Mouse (Mus musculus) heart, adult 11 months (tissue): ENCODE measurements around the gene Ctsf.
"Not testable (repeated sequence)": the region's sequence is repeated elsewhere in the genome, so short reads cannot be mapped to it uniquely, and the experiment has no call there.

ENCODE experiments used
- DNase-seq: peaks from one replicate; pipeline ENCODE4 v3.0.0; 2022

The Ctsf gene

DNA sequence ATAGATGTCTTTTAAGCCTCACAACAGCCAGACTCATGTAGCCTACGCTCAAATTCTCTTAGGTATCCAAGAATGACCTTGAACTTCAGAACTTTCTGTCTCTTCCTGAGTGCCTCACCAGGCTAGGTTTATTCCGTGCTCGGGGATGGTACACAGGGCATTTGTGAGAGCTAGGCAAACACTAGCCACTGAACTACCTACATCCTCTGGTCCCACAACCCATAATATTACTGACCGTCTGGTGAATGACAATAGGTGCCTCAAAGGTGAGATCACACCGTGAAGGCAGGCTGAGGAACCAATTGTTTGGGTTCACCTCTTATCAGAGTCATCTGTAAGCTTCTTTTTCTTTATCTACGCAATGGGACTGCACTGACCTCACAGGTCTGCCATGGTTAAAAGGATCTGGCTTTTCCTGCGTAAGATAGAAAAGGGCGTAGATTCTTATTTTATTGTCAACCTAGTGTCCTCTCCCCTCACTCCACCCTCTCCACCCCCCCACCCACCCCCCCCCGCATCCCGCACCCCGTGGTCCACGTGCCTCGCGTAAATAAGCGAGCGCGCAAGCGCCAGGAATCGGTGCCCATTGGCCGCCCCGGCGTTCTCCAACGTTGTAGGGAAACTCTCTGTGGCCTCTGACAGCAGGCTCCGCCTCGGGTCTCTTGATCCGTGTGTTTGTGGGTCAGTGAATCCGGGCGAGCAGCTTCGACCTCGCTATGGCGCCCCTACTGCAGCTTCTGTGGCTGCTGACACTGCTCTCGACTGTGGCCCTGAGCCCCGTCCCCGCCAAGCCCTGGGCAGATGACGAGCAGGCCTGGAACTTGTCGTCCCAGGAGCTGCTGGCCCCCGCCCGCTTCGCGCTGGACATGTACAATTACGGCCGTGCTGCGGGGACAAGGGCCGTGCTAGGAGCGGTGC lies at the start of gene Ctsf:
Gene Ctsf (plus strand): TSS at position 579 of the 918 bp plus-strand sequence.
- DNase-seq: peak; percentile 99

DNA sequence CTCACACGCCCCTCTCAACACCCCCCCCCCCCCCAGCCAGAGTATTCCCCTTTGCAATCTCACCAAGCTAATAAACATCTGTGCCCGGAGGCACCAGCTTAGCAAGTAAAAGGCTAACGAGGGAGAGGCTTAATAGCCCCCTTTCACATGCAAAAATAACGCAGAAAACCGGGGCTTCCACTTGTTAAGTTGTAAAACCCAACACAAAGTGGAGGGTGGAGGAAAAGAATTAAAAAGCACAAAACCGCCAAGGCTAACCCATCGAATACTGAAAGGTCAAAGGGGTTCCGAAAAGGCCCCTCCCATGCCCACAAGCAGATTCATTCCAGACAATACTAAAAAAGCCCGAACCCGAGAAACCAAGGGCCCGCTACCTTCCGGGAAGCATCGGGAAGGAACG lies 44.6 kb upstream of the Ctsf start:
- no peak for DNase-seq

DNA sequence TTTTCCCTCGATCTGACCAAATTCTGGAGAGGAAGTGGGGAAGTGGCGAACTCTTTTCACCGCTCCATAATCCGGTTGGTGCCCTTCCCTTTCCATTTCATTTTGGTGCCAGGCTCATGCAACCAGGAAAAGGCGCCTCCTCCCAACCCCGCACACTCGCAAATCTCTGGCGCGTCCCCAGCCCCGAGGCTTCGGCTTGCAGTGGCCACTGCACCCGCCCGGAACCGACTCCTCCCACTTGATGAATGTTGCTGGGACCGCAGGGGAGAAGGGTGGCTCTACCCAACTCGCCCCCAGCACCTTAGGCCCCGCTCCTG lies 44.2 kb upstream of the Ctsf start:
- DNase-seq: no peak

DNA sequence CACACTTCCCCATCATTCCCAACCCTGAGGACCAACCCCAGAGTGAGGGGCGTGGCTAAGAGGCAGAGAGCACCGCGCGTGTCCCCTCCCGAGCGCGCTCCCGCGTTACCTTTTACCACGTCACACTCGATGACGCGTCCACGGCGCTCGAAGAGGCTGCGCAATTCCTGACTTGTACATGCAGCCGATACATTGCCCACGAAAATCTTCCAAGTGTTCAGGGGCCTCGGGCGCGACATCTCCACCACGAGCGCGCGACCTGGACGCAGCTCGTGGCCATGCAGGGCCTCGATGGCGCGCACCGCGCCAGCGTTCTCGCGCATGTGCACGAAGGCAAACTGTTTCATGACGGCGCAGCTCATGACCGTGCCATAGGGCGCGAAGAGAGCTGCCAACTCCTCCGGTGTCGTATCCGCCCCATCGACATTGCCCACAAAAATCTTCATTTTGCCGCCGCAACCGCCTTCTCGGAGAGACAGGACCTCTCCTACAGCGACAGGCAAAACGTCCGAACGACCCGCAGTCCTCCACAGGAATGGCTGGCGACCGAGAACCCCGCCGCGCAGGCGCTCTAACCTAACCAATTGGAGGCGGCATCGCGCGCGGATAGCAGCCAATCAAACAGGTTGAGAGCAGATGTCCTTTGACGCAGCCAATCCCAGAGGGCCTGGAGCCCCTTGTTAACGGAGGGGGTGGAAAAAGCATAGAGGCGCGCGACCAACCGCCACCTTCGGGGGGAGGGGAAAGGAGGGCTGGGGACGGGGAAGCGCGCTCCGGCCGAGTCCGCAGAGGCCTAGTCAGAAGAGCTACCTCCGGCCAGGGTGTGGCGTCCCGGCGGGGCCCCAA lies 43.6 kb upstream of the Ctsf start, which contains the start of the genes Gm21992 and Rbm14:
Gene Gm21992 (minus strand): TSS at position 550 of the 846 bp plus-strand sequence.
Gene Rbm14 (minus strand): TSS at position 572 of the 846 bp plus-strand sequence.
- DNase-seq: peak; percentile 100

DNA sequence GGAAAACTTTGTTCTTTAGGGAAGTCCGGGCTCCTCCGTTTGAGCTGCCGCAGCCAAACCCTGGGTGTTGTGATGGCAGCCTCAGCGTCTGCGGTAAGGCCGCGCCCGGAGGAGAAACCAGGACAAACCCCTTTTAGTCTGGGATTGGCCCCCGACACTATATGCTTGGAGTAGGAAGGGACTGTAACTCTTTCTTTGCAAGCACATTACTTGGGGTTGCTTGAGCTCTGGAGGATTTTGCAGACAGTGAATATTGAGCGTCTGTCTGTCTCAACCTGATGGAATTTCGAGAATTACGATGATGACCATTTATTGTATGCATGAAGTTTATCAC lies 43.1 kb upstream of the Ctsf start:
- DNase-seq: no peak

DNA sequence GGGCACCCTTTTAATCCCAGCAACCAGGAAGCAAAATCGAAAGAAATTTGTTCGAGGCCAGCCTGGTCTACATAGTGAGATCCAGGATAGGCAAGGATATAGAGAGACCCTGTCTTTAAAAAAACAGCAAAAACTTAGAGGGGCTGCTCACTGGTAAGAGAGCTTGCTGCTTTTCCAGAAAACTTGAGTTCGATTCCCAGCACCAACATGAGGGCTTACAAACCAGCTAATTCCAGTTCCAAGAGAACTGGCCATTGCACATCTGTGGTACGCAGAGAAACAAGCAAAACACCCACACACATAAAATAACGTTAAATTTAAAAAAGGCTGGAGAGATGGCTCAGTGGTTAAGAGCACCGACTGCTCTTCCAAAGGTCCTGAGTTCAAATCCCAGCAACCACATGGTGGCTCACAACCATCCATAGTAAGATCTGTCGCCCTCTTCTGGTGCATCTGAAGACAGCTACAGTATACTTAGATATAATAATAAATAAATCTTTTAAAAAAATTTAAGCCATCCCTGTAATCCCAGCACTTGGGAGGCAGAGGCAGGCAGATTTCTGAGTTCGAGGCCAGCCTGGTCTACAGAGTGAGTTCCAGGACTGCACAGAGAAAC lies 42.5 kb upstream of the Ctsf start:
- not testable (repeated sequence) for DNase-seq

DNA sequence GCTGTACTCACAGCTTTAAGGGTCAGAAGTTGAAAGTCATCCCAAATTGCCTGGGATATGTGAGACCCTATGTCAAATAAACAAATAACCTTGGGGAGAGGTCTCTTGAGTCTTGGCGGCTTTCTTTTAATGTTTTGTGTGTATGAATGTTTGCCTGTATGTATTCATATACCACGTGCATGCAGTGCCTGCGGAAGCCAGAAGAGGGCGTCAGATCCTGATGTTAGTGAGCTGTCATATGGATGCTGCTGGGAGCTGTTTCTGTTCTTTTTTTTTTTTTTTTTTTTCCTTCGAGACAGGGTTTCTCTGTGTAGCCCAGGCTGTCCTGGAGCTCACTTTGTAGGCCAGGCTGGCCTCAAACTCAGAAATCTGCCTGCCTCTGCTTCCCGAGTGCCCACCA lies 41.9 kb upstream of the Ctsf start:
- no peak for DNase-seq

DNA sequence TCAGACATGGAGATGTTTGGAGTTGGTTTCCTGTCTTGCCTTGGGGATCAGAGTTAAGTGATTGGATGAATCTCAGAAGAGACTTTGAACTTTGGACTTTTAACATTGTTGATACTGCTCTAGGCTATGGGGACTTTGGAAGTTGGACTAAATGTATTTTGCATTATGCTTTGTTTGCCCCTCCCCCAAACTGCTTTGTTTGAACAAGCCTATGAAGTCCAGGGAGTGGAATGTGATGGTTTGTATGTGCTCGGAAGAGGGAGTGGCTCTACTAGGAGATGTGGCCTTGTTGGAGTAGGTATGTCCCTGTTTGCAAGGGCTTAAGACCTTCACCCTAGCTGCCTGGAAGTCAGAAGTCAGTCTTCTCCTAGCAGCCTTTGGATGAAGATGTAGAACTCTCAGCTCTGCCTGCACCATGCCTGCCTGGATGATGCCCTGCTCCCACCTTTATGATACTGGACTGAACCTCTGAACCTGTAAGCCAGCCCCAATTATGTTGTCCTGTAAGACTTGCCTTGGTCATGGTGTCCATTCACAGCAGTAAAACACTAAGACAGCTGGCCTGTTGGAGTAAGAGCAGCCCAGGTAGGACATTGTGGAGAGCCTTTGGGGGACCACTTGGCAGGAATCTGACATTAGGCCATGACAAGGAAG lies 37.6 kb upstream of the Ctsf start:
- peak; percentile 76 for DNase-seq

DNA sequence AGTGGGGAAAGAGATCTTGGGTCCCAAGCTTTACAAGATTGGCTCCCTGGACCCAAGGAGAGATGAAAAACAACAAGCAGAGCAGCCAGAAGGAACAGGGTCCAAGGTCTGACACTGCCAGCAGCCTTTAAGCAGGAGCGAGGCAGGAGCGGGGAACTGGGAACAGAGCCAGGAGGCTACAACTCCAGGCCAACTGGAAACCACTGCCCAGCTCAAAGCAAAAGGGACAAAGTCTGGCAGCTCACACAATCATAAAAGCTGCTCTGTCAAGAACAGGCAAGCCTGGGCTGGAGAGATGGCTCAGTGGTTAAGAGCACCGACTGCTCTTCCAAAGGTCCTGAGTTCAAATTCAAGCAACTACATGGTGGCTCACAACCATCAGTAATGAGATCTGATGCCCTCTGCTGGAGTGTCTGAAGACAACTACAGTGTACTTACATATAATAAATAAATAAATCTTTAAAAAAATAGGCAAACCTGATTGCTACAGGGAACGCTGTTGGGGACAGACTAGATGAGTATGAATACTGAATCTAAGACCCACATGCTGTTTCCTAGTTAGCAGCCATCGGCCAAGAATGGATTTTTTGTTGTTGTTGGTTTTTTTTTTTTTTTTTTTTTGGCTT lies 34.1 kb upstream of the Ctsf start:
- peak; percentile 98 for DNase-seq

DNA sequence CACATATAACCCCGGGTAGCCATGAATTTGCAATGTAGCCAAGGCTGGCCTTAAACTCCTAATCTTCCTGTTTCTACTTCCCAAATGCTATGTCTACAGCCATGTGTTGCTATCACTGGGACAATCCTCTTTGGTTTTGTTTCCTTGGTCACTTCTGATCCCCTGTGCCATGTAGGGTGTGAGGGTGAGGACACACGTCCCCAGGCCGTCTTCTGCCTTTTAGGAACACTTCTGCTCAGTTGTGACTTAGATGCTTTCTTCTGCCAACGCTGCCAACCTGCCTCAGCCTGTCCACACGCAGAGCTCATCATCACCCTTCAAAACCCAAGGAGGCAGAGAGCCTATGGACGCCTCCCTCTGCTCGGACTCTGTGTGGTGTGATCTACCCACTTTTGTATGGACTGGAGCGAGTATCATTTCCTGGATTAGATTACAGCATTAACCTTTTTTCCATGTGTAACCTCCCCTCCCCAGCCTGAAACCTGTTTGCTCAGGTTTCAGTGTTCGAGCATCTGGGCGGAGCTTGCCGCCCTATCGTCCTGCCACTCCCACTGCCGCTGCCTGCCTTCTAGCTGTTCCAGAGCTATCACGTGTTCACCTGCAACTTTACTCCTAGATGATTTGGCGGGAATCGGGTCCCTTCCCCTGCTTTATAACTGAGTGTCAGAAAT lies 26.4 kb upstream of the Ctsf start:
- DNase-seq: peak; percentile 78

DNA sequence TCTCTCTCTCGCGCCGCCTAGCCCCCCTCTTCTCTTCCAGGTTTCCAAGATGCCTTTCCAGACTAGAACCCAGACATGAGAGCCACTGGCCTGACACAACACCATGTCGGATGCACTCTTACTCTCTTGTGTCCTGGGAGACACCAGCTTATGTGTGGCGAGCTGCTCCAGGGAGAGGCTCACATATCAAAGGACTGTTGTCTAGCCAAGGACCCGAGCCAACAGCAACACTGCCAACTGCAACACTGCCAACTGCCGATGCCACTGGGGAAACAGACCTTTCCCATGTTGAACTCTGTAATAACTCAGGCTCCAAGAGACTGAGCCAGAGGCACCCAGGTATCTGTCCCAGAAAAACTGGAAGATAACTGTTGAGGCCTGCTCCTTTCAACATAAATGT lies 25.8 kb upstream of the Ctsf start:
- DNase-seq: peak; percentile 95

DNA sequence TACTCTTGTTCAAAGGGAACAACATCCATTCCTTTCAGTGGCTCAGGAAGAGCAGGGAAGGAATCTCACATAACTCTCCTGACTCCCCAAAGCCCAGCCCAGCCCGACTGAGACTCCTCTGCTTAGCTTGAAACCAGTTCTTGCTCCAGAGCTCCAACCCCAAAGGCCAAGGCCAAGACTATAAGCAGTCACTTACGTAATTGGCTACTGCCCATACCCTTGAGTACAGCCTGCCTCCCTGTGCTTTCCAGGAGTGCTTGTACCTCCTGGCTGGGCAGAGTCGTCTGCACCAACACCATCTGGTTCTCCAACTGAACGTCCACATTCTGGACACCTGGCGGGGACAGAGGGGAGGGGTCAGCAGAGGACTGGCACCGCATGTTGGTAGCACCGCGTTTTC lies 21.0 kb upstream of the Ctsf start:
- DNase-seq: no peak

DNA sequence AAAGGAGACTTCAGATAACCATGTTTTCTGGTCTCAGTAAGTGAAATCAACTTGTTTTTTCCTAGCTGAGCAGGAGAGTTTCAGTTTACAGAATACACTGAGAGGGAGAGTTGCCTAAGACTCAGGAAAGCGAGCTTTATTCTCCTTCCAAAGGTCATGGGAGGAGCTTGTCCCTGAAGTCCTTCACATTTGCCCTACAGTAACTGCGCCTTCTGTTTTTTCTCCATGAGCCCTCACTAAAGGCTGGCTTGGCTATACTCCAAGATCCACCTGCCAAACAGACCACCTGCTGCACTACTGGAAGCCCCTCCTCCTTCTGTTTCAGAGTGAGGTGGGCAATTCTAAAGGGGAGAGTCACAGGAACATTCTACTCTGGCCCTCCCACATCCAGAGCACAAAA lies 18.8 kb upstream of the Ctsf start:
- DNase-seq: no peak

DNA sequence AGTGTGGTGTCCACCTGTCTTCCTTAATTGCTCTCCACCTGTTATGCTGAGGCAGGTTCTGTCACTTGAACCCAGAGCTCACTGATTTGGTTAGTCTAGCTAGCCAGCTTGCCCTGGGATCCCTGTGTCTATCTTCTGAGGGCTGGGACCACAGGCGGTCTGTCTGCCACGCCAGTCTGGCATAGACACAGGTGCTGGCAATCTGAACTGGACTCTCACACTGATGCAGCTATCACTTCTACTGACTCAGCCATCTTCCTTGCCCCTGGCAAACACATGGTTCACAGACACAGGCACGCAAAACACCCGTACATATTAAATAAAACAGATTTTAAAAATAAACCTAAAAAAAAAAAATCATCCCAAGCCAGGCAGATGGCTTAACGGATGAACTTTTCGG lies 17.9 kb upstream of the Ctsf start:
- no peak for DNase-seq

DNA sequence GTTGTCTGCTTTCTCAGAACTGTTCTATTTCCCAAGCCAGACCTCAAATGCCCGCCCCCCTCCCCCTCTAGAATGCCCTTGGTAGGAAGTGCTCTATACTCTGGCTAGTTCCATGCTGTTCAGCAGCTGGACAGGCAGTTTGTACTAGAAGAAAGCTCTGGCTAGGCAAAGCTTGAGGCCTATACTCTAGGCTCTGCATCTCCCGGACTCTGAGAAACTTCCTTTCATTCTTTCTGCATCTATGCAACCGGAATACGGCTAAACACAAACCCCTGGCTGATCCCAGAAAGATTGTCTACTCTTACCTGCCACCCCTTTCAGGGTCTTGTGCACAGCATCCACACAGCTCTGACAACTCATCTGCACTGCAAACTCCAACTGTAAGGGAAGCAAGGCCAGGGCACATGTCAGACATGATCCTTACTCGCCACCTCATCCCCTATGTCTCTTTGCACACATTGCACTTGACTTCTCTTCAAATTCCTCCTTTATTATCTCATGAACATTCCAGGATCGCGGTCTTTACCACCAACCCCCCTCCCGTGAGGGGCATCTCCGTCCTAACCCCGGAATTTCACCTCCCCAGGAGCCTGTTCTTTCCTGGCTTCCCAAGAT lies 16.3 kb upstream of the Ctsf start:
- DNase-seq: no peak

DNA sequence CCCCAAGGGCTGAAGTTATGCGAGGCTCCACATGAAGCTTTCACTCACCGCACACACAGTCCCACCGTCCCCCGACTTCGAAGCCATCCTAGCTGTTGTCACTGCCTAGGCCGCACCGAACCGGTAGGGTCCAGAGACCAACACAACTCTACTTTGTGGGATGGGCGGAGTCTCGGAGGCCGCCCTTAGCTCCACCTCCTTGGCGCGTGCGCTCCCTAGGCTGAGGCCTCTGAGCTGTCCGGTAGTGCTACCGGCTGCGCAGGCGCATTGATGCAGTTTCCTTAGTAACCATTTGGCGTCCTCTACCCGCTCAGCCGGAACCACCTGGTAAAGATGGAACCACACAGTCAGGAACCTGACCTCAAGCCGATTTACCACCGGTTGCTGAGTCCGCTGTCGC lies 15.8 kb upstream of the Ctsf start, which contains the start of the genes Ccs and Ccdc87:
Gene Ccs (minus strand): TSS at position 184 of the 400 bp plus-strand sequence.
Gene Ccdc87 (plus strand): TSS at position 218 of the 400 bp plus-strand sequence.
- peak; percentile 100 for DNase-seq

DNA sequence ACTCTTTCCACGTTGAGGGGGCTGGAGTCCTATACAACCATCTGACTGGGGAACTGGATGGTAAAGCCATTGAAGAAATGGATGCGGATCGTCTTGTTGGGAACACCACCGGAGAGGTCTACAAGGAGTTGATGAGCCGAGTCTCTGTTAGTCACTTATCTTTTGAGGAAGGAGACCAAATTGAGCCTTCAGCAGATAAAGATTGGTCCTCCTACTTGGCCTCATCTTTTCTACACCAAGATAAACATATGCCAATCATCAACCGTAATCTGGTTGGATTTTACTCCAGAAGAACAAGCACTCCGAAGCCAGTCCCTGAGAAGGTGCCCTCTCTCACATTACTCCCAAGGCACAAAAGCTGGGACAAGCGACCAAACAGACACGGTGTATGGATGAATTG lies 14.1 kb upstream of the Ctsf start:
- no peak for DNase-seq

DNA sequence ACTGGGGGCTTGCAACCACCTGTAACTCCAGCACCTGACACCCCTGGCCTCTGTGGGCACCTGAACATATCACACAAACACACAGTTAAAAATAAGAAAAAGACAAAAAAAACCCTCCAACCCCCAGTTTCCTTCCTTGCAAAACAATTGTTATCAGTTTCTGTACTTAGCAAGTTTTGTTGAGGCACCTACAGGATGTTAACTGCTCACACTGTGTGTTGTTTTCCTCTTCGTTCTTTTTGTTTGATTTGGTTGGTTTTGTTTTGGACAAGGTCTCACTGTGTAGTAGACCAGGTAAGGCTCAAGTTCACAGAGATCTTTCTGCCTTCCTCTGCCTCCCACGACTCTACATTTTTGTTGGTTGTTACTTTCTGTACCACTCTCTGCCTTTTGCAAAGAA lies 12.3 kb upstream of the Ctsf start:
- no peak for DNase-seq

DNA sequence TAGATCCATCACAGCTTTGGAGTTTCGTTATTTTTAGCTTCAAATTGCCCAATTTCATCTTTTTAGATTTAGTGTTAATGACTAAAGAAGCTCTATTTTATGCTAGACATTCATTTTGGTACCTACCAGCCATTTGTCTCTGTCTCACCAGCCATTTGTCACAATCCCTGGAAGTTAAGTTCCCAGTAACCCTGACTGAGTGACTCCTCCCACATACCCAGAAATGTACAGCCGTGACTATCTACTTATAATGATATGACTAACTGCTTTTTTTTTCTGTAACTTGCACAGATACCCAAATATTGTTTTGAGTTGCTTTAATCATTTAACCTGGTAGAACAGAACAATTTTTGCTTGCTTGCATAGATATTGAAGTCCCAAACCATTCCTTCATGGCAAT lies 9.1 kb upstream of the Ctsf start:
- no peak for DNase-seq

DNA sequence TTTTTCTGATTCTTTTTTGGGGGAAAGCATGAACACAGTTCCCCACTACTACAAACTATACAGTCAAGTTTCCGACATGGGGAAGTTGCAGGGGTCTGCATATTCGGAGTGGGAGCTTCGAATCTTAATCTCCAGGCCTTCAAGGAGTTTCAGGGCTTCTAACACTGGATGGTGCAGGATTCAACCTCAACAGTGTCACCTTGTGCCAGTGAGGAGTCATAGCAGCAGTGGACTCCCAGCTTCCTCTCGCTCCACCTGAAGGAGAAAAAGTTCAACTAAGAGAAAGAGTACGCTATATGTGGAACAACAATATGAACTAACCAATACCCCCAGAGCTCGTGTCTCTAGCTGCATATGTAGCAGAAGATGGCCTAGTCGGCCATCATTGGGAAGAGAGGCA lies 7.4 kb upstream of the Ctsf start:
- no peak for DNase-seq

DNA sequence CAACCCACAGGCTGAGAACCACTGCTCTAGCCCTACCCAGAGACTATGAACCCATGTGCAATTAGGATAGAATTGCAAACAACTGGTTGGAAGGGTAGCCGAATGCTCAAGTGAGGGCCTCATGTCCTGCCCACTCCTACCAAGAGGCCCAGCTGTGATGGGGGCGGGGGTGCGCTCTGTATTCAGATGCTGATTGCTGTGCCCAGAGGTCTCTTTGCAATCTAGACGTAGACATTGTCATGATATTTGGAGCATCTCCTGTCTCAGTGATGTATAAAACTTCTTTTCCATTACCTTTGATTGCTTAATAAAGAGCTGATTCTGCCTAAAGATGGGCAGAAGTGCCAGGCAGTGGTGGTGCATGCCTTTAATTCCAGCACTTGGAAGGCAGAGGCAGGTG lies 5.1 kb upstream of the Ctsf start:
- DNase-seq: no peak
